Mouse (Mus musculus): Measurements from ENCODE around the gene Rbm17.
A peak's percentile ranks its signal among the peaks of the same experiment; 100 is the strongest.
"Not testable (repeated sequence)": the region's sequence is repeated elsewhere in the genome, so short reads cannot be mapped to it uniquely, and the experiment has no call there.

Gene Rbm17

DNA sequence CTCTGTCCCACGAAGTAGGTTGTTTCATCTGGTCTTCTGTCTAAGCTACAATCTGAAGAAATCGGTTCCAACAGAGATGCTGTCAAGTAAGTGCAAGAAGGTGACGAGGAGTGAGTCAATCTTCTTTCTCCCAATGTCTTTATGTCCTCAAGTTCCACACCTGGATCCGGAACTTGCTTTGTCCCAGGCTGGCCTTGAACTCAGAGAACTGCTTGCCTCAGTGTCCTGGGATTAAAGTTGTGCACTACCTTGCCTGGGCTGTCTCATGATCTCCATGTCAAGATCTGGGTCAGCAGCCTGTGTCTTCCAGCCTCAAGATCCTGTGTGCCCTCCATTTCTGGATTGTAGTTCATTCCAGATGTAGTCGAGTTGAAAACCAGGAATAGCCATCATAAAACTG, at the start of gene Rbm17:
Gene Rbm17, minus strand, starts transcription at position 101 of the 400 bp plus-strand sequence.
- DNase-seq (ENCODE audit: low read depth) = no peak

DNA sequence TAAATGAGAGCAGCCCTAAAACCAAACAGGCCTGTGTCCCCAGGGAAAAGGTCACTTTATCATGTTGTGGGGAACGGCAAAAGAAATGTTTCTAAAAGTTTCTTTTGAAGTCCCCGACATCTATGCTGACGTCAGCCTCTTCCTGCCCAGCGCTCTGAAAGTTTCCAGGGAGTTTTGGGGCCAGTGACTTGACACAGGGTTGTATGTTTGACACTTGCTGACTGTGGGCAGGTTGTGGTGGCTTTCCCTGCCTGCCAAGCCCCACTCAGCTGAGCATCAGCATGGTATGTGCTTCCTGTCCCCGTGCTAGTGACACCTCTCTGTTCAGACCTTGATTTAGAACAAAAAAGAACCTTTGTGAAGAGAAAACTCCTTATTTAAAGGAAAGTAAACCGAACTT, 49.4 kb upstream of the Rbm17 start:
- DNase-seq (ENCODE audit: low read depth) = no peak

DNA sequence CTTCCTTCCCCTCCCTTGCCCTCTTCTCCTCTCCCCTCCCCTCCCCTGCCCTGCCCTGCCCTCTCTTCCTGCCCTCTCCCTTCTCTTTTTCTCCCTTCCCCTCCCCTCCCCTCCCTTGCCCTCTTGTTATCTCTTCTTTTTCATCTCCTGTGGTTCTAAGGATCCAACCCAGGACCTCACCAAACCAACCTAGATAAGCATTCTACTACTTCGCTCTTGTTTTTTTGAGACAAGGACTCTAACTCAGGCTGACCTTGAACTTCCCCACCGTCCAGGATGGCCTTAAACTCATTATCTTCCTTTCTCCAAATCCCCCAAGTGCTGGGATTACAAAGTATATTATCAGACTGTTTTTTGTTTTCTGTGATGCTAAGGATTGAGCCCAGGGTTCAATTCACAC, 48.8 kb upstream of the Rbm17 start:
- no peak for DNase-seq (ENCODE audit: low read depth)

DNA sequence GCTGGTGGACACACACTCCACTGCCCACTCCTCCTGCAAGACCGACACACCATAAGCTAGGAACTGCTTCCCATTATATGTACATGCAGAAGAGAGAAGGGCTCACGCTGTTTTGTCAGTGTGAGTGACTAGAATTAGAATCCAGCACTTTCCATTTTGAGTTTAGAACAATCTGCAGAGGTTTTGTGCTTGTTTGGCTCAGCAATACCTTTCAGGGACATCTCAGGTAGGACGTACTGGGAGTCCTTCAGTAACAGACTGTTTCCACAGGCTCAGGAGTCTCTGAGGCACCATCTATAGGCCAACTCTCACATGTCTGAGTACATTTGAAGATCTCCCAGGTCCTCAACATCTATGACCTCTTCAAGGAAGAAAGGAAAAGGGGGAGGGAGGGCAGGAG, 48.2 kb upstream of the Rbm17 start:
- no peak for DNase-seq (ENCODE audit: low read depth)

DNA sequence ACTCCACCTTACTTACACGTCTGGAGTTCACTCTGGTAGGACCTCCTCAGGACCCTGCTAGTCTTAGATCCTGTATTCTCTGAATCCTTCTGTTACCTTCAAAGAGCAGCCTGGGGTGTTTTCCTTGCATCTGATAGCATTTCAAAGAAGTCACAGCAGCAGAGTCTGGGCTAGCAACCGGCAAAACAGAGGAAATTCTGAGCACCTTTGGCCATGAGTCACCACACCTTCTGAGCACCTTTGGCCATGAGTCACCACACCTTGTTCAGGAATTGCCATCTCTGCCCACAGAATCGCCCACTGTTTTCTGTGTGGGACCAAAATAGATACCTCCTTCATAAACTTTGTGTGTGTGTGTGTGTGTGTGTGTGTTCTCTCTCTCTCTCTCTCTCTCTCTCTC, 47.5 kb upstream of the Rbm17 start:
- no peak for DNase-seq (ENCODE audit: low read depth)

DNA sequence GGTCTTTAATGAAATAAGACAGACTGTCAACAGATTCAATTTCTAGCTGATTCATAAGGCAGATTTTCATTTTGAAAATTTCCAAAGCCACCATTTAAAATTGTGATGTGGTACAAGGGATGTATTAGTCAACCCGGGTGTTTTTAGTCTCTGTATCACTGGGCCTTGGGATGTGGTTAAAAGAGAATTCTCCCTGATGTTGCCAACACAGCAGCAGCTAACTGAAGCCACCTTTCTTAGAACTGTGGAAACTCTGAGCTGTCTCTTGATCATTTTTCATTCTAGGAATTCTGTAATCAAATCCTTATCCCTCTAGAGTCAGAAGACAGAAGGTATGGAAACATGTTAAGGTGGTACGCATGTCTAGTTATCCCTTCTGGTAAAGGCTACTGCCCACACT, 41.3 kb upstream of the Rbm17 start:
- DNase-seq (ENCODE audit: low read depth) = no peak

DNA sequence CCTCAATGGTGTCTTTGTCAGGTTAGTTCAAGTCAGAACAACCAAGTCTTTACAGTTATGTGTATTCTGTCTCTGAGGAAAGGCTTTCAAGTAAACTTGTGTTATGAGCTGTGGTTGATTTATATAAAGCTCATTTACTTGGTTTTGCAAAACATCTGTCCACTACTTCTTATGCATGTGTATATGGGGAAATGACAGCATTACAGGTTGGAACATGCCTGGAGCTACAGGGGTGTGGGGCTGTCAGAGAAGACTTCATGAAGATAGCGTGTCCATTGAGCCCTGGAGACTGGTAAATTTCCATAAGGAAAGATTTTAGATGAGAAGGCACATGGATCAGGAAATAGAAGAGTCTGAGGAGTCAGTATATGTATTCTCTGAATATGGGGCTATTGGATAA, 40.1 kb upstream of the Rbm17 start:
- DNase-seq (ENCODE audit: low read depth) = no peak

DNA sequence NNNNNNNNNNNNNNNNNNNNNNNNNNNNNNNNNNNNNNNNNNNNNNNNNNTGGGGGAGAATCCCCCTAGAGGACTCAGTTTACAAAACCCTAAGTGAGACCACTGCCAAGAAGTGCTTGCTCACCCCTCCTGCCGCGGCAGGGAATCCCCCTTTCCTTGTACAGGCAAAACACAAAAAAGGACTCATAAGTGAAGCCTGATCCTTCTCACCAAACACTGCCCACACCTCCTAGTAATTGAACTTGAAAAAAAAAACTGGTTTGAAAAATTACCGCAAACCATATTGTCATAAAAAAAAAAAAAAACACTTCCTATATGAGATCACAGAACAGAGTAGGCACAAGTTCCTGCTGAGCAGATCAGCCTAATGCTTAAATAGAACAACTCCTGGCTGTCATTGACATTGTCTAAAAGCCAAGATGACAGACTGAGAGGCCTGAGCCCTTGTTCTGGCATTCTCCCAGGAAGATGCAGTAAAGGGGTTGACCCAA, 38.5 kb upstream of the Rbm17 start, which contains the start of gene Il2ra:
Gene Il2ra, plus strand, starts transcription at position 357 of the 491 bp plus-strand sequence.
- DNase-seq (ENCODE audit: low read depth) = no peak

DNA sequence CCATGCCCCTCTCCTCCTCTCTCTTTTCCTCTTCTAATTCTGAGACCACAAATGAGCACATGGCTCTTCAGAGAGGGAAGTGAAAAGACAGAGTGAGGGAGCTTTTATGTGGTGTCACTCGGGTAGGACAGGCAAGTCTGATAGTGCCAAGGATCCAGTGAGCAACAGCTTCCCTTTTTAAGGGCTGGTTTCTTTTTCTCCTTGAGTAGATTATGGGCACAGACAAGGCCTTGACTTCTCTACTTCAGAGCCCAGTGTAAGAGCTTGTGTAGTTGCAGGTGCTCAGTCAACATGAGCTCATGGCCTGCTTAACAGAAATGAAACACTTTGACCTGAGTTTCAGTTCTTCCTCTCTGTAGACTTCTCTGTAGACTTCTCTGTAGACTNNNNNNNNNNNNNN, 33.2 kb upstream of the Rbm17 start:
- DNase-seq (ENCODE audit: low read depth) = no peak

DNA sequence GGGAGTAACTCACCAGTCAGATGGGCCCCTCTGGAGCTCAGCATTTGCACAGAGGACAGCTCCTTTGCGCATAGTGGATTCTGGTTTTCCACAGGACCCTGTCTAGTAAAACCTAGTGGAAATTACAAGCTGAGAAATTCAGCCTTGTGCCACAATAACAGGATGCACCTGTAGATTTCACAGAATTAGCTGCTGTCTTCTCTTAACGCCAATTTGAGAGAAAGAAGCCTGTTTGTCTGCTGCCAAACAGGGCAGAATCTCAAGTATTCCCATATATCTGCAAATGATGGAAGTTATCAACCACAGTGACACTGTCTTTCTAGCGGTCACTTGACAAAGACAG, 32.2 kb upstream of the Rbm17 start:
- DNase-seq (ENCODE audit: low read depth) = no peak

DNA sequence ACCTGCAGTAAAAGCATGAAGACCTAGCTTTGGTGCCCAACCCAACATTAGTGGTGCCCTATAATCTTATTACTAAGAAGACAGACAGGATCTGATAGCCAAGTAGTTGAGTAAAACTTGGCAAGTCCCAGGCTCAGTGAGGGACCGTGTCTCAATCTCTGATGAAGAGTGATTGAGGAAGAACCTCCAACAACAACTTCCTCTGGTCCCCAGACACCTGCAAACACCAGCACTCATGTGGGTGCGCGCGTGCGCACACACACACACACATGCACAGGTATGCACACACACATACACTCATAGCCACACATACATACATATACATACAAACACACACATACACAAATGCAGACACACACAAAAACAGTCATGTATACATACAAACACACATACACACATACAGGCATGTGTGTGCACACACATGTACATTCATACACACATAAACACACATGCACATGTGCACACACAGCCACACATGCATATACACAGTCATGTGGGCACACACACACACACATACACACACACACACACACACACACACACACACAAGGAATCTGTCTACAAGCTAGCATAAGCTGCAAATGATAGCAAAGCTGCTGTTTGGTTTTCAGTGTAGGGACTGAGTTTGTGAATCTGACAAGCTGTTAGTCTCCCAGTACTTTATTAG, 31.7 kb upstream of the Rbm17 start:
- DNase-seq (ENCODE audit: low read depth) = no peak

DNA sequence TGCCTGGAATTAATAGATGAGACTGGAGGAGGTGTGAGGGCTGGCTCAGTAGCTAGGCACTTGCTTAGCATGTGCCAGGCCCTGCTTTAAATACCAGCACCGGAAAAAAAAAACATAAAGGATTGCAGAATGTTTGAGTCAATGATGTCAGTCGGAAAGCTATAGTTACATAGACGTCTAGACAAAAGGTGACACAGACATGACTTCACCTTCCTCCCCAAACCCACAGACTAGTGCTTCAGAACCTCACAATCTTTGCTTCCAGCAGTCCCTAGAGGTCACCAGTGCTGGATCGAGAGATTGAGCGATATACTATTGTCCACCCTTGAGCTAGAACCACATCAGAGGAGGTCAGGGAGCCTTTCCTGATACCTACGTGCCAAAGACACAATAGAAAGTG, 31.1 kb upstream of the Rbm17 start:
- no peak for DNase-seq (ENCODE audit: low read depth)

DNA sequence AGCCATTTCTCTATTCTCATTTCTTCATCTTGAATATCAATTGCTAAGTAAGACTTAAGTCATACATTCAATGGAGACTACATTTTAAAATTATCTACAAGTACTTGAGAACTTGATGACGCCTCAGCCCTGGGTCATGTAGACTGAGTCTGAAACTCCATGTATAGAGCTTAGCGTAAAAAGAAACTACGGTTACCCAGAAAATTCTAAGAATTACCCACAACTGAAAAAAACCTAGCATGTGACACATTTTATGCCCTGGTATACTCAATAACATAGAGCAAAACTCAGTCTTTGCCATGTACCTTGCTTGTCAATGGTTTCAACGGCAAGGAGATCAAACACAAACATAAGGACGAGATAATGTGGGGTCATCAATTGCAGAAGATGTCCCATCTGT, 21.9 kb upstream of the Rbm17 start, which contains the start of gene Gm17490:
Gene Gm17490, minus strand, starts transcription at position 375 of the 400 bp plus-strand sequence.
- DNase-seq (ENCODE audit: low read depth) = no peak

DNA sequence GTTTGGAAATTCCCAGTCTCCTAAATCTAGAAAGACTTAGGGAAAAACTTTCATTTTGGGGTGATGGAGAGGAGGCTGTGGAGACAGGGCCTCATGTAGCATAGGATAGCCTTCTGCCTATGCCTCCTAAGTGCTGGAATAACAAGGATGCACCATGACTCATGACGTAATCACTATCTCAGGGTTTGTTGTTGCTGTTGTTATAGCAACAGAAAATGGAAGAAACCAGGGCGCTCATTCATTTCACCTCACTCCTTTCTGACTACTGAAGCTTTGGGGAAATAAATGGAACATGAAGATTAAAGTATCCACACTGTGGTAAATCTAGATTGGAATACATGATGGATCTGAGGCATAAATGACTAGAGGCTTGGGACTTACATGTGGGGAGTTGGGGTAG, 19.8 kb upstream of the Rbm17 start:
- DNase-seq (ENCODE audit: low read depth) = no peak

DNA sequence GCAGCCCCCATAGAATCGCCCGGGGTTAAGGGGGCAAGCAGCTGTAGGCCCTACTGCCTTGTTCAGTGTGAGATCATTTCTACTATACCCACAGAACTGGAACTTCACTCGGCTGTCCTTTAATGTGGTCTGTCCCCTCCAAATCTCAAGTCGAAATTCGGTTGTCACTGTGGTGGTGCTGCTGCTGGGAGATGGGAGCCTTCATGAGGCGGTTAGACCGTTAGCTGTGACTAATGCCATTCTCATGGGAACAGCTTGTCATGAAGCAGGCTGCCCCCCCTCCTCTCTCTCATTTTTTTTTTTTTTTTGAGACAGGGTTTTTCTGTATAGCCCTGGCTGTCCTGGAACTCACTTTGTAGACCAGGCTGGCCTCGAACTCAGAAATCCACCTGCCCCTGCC, 19.2 kb upstream of the Rbm17 start:
- DNase-seq (ENCODE audit: low read depth) = no peak

DNA sequence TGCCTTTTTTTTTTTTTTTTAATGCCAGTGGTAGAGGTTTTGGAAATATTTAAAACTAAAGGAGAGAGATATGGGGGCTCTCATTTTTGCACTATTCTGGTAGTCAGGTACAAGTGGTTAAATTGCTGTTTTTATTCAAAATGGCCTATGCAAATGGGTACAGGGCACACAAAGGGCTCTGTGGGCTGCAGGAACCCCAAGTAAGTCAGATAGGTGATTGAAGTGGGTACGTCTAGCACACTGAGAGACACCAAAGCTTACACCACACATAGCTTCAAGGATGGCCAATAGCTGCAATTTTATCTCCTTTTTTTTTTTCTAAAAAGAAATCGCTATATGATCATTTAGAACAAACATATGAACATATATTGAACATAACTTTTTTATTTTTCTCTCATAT, 15.6 kb upstream of the Rbm17 start:
- DNase-seq (ENCODE audit: low read depth) = no peak

DNA sequence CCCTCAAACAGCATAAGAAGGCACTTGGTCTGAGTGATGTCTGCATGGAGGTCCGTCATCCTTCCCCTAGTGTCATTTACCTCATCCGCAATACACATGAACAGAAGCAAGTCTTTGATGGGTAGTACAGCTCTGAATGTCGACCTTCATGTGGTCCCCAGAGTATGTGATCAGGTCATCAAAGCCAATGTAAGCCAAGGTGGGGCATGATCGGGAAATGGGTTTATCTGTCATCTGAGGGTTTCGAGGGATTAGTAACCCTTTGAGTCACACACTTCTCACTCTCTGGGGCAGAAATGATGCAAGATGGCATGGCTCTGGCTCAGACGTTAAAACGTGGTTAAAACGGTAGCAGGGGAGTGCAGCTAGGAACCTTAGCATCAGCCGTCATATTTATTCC, 12.9 kb upstream of the Rbm17 start:
- DNase-seq (ENCODE audit: low read depth) = no peak

DNA sequence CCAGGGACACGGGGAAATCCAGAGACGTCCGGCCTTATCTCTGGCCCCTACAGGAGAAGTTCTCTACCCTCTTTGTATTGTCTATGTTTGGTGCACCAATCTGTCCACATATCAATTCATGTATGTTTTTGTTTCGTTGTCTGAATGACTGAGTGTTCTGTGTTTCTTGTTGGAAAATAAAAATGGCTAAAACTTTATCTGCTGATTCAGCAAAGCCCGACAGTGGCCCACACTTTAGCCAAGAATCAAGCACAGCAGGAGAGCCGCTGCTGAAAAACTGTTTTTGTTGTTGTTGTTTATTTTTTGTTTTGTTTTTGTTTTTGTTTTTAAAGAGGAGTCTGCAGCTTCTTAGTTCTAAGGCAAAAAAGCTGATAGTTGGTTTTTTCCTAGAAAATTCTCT, 9.0 kb upstream of the Rbm17 start:
- DNase-seq (ENCODE audit: low read depth) = not testable (repeated sequence)

DNA sequence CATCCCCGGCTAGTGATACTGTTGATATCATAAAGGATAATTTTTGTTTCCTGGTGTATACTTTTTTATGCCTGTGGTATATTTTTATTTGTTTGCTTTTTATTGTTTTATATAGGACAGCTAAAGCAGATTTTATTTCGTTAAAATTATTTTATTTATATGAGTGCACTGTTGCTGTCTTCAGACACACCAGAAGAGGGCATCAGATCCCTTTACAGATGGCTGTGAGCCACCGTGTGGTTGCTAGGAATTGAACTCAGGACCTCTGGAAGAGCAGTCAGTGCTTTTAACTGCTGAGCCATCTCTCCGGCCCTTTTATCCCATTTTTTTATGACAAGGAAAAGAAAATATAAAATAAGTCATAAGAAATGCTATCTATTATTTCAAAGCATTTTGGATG, 2.8 kb upstream of the Rbm17 start:
- DNase-seq (ENCODE audit: low read depth) = not testable (repeated sequence)

DNA sequence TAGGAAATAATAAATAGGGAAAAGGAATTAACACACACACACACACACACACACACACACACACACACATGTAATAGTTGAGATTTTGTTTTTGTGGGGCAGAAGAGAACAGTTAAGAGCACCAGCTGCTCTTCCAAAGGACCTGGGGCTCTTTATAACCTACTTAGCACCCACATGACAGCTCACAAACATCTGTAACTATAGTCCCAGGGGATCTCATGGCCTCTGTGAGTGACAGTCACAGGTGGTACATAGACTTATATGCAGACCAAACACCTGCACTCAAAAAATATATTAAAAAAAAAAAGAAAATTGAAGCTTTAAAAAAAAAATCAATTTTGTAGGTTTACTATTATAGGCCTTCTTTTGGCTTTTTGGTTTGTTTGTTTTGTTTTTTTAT, 958 bp upstream of the Rbm17 start:
- no peak for DNase-seq (ENCODE audit: low read depth)

DNA sequence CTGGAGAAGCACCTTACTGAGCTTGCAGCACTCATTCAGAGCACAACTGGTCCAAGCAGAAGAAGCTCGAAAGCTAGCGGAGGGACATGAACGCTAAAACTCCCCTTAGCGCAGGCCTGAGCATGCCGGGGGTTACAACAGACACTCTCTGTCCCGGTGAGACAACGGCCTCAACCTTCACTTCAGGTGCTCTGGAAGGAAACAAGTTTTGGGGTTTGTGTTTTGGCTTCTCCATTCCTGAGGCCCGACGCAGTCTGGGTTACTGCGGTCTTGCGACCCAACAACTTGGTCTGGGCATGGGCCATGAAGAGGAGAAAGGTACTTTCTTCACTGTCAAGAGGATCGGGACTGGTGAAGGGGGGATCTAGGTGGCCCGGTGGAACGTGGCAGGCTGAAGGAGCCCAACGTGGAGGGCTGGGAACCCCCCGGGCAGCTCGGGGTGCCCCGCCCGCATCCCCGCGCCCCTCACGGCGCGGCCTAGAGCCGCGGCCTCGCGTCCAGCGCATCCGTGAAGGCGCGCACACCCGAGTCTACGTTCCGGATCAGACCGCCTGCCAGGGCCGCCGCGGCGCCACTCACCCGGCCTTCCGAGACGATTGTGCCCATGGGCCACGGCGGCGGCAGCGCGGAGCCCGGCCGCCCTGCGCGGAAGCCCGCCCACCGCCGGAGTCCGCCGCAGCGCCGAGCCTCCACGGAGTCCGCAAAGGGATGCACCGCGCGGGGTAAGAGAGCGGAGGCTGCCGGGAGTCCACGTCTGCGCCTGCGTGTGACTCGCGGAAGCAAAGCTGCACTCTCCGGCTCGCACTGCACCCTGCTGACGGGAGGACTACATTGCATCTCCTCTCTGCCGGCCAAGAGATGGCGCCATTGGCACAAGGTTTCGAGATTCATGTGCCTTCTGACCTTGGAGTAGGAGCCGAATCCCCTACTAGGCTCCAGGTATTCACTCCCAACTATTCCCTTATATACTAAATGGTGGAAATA, 1.2 kb downstream of the Rbm17 start:
- peak; percentile 97 for DNase-seq (ENCODE audit: low read depth)

DNA sequence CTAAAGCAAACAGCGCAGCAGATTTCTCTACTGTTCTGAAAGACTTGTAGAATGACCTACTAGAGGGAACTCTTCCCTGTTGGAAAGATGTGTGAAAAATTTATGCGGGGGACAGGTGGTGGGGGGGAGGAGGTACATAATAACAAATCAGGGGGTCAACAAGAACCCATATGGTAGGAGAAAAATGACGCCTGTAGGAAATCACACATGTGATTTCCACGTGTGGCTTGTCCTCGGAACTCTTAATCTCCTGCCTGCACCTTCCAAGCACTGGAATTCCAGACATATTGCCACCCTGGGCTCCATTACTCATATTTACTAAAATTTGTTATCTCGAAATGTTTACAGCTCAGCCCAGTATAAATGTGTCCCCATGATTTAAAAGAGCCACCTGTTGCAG, 2.2 kb downstream of the Rbm17 start:
- no peak for DNase-seq (ENCODE audit: low read depth)

DNA sequence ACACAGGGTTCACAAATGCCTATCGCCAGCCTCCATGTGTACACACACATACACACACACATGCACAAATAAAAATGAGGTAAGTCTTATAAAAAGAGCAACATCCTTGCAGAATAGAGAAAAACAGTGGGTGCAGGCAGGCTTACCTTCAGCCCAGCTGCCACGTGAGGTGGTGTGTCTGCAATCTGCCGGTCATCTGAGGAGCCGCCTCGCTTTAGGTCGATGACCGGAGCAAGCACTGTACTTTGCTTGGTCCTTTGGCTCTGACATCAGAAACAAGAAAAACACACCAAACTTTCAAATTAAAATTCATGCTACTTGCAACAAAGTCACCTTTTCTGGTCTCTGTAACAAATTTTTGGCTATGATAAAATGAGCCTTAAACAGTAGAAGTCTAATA, 6.0 kb downstream of the Rbm17 start:
- DNase-seq (ENCODE audit: low read depth) = no peak
